Mouse (Mus musculus): ENCODE measurements at regions not wholly inside any gene's neighbourhood (a gene's known extent, or its start where the extent isn't known, plus 50 kb on each side); places are given as distances from the start of the nearest gene placed in this dataset.

DNA sequence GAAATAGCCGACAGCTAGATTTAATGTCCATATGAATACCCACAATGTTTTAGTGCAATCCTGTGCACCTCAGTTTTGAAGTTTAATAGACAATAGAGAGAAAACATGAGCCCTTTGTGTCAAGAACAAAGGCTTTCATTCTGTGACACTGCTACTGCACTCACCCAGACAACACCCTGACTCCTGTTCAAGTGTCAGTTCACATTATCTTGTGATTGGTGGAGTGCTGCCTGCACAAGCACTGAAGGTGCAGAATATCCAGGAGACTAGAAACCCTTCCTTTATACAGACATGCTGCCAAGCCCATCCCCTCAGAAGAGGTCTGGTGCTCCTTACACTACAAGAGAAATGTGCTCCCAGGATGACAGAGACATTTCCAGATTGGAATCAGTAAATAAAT lies 579.3 kb downstream of the Lrriq3 start:
- TF ChIP-seq CTCF (IDR thresholded peaks at IDR 0.05; ENCODE audit: low read depth, low read length), result no peak
- no peak for TF ChIP-seq POLR2A (IDR thresholded peaks at IDR 0.05; ENCODE audit: extremely low read depth, insufficient read depth, low read length)

All from liver, adult 2 months (tissue).